Comparison of ENCODE assay signal across 7 mouse cellular contexts in genomic region chr5:36575227-36575626, GRCm38 (mm10). TPM values are rescaled to one million over a fixed set of nuclear protein-coding genes. Genes with fewer than 3 reads are reported as not detected.
DNase-seq lines count a peak whose midpoint lies in the region; ATAC-seq and TF ChIP-seq lines count a peak whose summit lies in the region.

No protein-coding gene starts in this region.

- TF ChIP-seq CTCF in heart, adult 2 months (IDR thresholded peaks at IDR 0.05): no peak
- TF ChIP-seq CTCF in hindbrain, postnatal 0 days (IDR thresholded peaks at IDR 0.05; ENCODE audit: low read depth): no peak

- peaks cover 23% of the 10 kb centered on the region for H3K4me1 ChIP-seq in heart, adult 2 months (ENCODE audit: control insufficient read depth, insufficient read depth, low read length)
- no peaks in the 10 kb centered on the region; the same call in 1 of the 2 replicates for H3K4me1 ChIP-seq in hindbrain, postnatal 0 days (ENCODE audit: insufficient read depth, low read length)

- no peak for ATAC-seq in hindbrain, postnatal 0 days

- peaks cover 6% of the 10 kb centered on the region; the same call in 1 of the 2 replicates for H3K79me2 ChIP-seq in heart, adult 2 months (replicated peaks; ENCODE audit: control insufficient read depth, insufficient read depth, low read length)

- peaks cover 6% of the 10 kb centered on the region; the same call in 1 of the 2 replicates for H3K36me3 ChIP-seq in heart, adult 2 months (ENCODE audit: control insufficient read depth, insufficient read depth, low read length)
- peaks cover 4% of the 10 kb centered on the region; the same call in 1 of the 2 replicates for H3K36me3 ChIP-seq in hindbrain, postnatal 0 days (ENCODE audit: insufficient read depth, low read length)

- H3K27ac ChIP-seq in heart, adult 2 months: peak overlapping the region; percentile 59
- no peak overlapping the region for H3K27ac ChIP-seq in hindbrain, postnatal 0 days

- TF ChIP-seq POLR2A in heart, adult 2 months (IDR thresholded peaks at IDR 0.05; ENCODE audit: insufficient read depth, low read depth, low read length): no peak

- no peak for TF ChIP-seq EP300 in heart, adult 2 months (IDR thresholded peaks at IDR 0.05; ENCODE audit: insufficient read depth, low read depth, low read length)

- no peaks in the 10 kb centered on the region for H3K9me3 ChIP-seq in hindbrain, postnatal 0 days (ENCODE audit: low read length)

- no peak overlapping the region for H3K4me3 ChIP-seq in heart, adult 2 months
- H3K4me3 ChIP-seq in hindbrain, postnatal 0 days (ENCODE audit: low read length): no peak overlapping the region

- no peak overlapping the region for H3K9ac ChIP-seq in heart, adult 2 months (ENCODE audit: low read depth, low read length)
- no peak overlapping the region for H3K9ac ChIP-seq in hindbrain, postnatal 0 days (replicated peaks; ENCODE audit: low read length)

- H3K4me2 ChIP-seq in hindbrain, postnatal 0 days (ENCODE audit: low read depth, low read length): no peak overlapping the region

- intact Hi-C loops in heart, adult 2 months (cut with DNase I): no loop called here

- 58% methylated on average over 3 of the region's 3 CpGs for WGBS in heart, adult 2 months
- 64% methylated on average over 3 of the region's 3 CpGs for WGBS in hindbrain, postnatal 0 days

- peak; percentile 37 for DNase-seq in ovary, postnatal 36 days (ENCODE audit: low spot score)
- DNase-seq in ovary, postnatal 10 days (ENCODE audit: low spot score): no peak
- DNase-seq in heart, adult 2 months: peak; percentile 70 to 79
- DNase-seq in kidney, postnatal 10 days: peak; percentile 82
- peak; percentile 27 for DNase-seq in yolk sac, embryonic 10.5 days (ENCODE audit: low spot score)
- no peak for DNase-seq in left cerebral cortex, adult 8-10 months (ENCODE audit: low spot score in 2 of 2)
- DNase-seq in hindbrain, postnatal 0 days (ENCODE audit: low spot score): no peak

- no peaks in the 10 kb centered on the region for H3K27me3 ChIP-seq in heart, adult 2 months (ENCODE audit: control insufficient read depth, insufficient read depth, low read length)
- H3K27me3 ChIP-seq in hindbrain, postnatal 0 days (ENCODE audit: insufficient read depth, low read length): no peaks in the 10 kb centered on the region

RNA-seq across cellular contexts. Expression of gene Tbc1d14, which starts 17.8 kb away (rescaled TPM):
- total RNA-seq in heart, adult 2 months (2021): 10 to 100 TPM; 11.7 to 12.4 TPM
- polyA plus RNA-seq in heart, adult 2 months (2012; rRNA removed): 13.0 and 20.4 TPM in 2 replicates
- 10 to 100 TPM; 64.9 to 68.9 (median 68.0) TPM for total RNA-seq in left cerebral cortex, adult 8-10 months (2022)
- total RNA-seq in hindbrain, postnatal 0 days (2014; rRNA removed): 22.9 and 28.6 TPM in 2 replicates
- polyA plus RNA-seq in hindbrain, postnatal 0 days (2015; fragmentation: Nextera tagmentation; extraction: Ambion mirVana): 43.2 and 46.4 TPM in 2 replicates

Comparison
In these comparisons a context has a peak if more than half of its experiments do, and no peak if none do; other contexts are left out.
1. DNase-seq: peak in ovary, postnatal 36 days (single experiment), heart, adult 2 months (2 of 2), kidney, postnatal 10 days (single experiment) and yolk sac, embryonic 10.5 days (single experiment); none in ovary, postnatal 10 days (single experiment), left cerebral cortex, adult 8-10 months (0 of 2) and hindbrain, postnatal 0 days (single experiment).